Mouse (Mus musculus) T-cell, adult 2 months (primary cell): ENCODE measurements around the gene Sept1.

Source experiments
- DNase-seq: peaks from one replicate; pipeline ENCODE4 v3.0.0; 2022; ENCODE audit warnings: low spot score

Gene Sept1

DNA sequence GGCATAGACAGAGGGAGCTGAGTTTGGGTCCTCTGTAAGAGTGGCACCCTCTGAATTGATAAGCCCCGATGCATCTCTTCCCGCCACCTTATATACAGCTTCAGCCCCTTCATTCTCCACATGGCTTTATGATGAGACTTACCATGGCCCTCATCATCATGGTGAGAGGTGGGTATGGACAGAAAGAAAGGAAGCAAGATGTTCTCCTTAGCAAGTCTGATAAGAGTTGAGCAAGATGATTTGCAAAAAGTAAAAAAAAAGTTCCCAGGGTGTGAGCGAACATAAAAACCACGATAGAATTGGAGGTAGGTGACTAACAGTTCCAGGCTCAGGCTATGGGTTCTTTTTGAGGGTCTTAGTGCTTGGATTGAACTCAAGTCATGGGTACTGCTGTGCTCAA, 14.3 kb downstream of the Sept1 start:
- DNase-seq: no peak

DNA sequence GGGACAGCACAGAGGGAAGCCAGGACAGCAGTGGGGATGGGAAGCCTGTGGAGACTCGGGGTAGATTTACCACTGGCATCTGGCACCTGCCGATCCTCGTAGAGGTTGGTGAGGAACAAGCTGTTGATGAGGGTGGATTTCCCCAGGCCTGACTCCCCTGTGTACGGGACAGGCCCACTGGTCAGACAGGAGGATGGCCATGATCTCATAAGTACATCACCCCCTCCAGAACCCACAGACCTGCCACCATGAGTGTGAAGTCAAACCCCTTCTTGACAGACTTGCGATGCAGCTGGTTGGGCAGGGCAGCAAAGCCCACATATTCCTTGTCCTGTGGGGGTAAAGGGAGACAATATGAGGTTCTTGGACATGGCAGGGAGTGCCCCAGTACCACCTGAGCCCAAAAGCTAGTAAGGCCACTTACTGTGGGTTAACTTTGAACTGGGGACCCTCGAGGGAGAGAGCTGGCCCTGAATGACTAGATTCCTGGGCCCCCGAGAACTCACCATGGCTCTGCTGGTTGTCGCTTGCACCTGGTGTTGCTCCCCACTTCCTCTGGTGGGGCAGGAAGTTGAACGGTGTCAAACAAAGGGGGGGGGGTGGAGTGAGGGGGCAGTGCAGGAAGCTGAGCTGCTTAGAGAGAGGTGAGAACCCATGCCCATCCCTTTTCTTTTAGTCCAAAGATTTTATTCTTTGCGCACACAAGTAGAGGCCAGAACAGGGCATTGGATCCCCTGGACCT, 14.9 kb downstream of the Sept1 start:
- DNase-seq: peak; percentile 70

DNA sequence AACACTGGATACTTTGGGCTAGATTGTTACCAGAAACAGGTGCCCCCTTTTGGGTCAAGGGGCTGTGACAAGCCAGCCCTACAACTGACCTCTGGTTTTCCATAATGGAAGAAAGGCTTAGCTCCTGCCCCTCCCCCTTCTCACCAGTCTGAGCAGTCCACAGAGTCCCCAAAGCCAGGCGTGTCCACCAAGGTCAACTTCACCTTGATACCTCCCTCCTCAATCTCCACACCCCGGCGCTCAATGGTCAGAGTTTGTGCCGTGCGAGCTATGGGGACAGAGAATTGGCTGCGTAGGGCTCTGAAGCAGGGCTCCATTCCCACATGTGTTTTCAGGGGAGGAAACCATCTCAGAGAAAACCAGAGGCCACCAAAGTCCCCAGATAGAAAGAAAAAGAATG, 15.5 kb downstream of the Sept1 start:
- no peak for DNase-seq

DNA sequence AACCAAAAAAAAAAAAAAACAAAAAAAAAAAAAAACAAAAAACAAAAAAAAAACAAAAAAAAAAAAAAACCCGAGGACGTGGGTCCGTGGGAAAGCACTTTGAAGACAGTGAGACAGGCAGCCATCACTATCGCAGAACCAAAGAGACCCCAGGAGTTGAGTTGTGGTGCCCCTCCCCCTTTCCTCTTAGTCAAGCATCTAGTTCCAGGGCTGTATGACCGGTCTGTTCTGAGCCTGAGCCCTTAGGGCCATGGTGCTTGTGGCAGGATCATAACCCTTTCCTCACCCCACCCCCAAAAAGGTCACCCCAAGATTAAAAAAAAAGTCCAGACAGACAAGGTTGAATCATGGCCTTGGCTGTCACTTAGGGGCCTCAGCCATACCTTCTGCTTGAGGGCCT, 16.6 kb downstream of the Sept1 start:
- no peak for DNase-seq

DNA sequence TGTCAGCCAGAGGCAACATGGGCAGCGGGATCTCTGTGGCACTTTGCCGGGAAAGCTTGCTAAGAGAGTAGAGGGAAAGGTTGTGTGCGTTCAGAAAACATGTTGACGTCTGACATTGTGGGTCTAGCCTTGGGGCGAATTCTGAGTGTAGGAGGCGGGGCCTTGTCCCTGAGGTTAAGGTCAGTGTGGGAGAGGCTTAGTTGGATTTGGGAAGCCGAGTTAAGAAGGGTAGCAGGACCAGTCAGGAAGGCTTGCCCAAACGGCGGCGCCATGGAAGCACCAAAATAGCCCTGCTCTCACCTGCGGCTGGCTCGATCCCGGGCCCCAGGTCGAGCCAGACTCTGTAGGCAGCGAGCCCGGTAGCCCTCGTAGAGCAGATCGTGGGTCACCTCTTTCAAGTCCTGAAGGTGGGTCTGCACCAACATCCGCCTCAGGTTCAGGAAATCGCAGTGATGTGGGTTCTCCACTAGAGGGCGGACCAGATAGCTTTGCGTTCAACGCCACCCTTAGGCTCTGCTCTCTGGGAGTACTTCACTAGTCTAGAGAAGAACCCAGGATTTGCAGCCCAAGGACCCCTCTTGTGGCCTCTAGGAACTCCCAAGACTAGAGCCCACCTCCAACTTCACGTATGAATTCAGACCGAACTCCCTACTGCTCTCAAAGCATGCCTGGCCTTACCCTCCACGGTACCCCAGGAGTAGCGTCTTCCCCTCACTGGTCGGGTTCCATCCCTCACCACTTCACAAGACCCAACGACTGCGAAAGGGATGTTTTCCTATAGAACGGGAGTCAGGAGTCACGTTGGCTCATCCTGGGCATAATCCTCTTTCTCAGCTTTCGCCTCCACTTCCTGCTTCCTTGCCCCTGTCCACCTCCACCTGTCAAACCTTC, 17.7 kb downstream of the Sept1 start:
- DNase-seq: peak; percentile 79

DNA sequence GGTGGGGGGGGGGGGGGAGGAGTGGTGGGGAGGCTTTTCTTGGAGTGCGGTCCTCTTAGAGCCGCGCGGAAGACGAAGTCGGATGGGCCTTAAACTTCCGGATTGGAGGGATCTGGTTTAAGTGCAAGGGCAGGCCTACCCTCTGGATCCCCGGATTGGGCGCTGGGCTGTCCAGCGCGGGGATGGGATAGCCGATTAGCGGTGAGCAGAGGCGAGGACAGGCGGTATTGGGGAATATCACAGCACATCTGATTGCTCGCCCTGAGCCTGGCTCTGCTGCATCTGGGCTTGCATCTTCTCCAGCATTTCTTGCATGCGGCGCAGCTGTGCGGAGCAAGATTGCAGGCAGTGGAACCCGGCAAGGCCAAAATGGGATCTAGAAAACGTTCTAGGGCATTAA, 18.4 kb downstream of the Sept1 start:
- DNase-seq: no peak

DNA sequence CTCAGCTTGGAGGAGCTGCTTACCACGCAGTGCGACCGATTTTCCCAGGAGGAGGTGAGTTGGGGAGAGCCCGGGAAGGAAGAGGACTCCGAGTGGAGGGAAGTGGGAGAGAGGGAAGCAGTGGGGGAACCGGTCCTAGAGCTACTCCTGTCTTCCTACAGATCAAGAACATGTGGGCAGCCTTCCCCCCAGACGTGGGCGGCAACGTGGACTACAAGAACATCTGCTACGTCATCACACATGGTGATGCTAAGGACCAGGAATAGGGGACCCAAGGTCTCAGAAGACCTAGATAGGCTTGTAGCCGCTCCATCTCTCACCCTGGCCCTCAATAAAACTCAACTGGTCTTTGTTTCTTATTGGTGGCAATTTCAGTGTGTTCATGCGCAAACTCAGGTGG, 19.0 kb downstream of the Sept1 start:
- no peak for DNase-seq

DNA sequence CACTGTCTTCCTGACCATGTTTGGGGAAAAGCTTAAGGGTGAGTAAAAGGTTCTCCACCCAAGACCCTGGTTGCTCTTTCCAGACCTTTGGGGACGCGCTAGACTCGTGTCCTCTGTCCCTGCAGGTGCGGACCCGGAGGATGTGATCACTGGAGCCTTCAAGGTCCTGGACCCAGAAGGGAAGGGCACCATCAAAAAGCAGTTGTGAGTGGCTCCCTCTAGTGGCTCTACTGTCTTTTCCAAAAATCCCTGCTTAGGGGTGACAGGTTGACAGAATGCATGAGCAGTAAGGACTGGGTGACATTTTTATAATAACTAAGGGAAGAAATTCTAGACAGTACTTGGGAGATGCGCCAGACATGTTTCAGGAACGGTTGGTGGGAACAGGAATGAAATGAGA, 19.4 kb downstream of the Sept1 start:
- peak; percentile 34 for DNase-seq

DNA sequence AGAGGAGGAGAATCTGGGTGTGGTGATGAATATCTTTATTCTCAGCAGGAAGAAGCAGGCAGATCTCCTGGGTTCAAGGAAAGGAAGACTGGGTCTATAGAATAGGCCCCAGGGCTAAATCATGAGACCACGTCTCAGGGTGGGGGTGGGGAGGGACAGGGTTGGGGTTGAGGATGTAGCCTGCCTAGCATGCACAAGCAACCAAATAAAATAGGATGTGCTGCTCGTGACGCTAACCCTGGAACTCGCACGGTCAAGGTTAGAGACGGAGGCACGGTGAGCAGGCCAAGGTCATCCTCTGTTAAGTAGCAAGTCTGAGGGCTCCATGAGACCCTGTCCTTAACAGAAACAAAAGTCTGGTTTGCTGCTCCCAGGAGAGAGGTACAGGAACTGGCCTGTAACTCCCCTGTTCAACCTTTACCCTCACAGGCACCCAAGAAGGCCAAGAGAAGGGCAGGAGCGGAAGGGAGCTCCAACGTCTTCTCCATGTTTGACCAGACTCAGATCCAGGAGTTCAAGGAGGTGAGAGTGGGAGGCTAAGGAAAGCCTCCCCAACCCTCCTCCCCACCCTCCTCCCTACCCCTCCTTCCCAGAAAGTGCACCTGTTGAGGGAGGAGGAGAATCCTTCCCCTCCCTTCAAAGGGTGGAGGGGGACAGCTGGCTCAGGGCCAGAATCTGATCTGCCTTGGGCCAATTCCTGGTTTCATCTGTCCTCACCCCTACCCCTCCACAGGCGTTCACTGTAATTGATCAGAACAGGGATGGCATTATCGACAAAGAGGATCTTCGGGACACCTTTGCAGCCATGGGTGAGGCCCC, 20.3 kb downstream of the Sept1 start:
- DNase-seq: no peak

DNA sequence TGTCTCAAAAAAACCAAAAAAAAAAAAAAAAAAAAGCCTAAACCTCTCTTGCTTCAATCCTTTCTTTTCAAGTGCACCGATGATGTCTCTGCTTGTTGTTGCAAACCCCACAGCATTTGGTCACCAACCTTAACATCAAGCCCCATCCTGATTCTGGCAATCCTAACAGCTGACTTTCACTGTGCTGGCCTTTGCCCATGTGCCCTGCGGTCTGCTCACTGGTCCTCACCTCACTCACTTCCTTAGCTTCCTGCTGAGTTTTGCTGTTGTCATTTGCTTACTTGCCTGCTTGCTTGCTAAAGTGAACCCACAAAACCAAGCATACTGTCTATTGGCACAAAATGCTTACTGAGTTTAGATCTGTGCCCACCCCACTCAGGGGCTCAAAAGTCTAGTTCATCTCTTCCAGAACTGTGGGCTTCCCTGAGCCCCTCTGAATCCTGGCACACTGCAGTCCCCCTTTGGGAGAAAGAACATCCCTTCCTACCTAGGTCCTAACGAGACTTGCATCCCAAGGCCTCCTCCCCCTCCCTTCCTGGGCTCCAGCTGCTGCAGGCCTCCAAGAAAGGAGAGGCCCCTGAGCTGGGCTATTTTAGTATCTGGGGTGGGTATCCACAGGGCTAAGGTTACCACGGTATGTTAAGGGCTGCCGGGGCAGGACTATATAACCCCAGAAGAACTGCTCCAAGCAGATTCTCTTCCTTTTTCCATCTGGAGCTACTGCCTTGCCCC, 21.8 kb downstream of the Sept1 start:
- peak; percentile 62 for DNase-seq

DNA sequence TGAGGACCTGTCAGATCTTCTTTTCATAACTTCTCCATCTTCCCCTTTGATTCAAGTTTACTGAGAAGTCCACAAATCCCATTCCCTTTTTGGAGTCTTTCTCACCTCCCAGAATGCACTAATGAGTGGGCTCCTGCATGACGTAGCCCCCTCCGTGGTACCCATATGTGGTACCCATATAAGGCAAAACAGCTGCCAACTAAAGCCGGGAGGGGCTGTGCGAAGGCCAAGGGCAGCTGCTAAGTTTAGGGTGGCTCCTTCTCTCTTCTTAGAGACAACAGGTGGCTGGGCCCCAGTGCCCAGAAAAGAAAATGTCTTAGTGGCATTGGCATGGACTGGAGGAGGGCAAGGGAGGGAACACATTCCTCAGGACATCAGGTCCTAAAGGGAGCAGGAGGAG, 22.7 kb downstream of the Sept1 start:
- no peak for DNase-seq

DNA sequence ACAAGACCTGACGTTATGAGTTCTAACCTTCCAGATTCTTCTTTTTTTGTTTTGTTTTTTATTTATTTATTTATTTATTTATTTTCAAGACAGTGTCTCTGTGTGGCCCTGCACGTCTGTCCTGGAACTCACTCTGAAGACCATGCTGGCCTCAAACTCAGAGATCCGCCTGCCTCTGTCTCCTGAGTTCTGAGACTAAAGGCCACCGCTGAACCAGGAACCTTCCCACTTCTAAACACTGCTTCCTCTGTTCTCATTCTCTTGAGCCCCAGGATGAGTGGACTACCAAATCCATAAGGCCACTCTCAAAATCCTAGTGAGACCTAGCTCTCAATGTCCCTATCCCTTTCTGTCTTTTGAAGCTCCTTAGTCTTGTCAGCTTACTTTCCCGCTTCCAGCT, 23.1 kb downstream of the Sept1 start:
- DNase-seq: no peak

DNA sequence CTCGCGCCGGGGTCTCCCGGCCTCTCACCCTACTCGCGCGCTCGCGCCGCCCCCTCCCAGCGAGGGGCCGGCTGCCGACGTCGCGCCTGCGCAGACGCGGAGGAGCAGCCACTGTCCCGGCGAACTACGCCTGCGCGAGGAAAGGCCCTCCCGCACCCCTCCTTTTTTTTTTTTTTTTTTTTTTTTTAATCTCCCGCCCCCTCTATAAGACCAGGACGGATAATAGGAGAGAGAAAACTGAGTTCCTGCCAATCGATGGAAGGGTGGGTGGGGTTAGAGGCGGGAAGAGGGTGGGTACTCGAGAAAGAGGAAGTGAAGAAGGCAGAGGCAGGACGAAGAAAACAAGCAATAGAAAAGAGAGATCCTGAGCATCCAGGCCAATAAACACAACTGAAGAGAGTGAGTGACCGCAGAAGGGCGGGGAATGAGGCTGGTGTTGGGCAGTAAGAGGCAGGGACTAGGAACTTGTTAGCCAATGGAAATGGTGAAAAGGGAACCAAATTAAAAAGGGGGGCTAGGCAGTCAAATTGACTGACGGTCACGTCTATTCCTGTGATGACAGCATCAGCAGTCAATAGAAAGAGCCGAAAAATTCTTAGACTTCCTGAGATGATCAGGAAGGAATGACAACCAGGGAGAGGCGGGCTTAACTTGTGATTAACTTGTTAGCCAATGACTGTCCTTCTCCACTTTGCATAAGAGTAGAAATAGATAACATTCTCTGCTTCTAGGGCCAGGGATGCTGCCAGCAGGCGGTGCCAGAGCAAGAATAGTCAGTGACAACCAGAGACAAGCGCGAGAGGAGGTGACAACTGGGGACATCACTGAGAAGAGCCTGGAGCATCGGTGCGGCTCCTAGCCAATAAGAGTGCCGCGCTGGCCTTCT, 24.1 kb downstream of the Sept1 start, which contains the start of gene Mylpf:
Gene Mylpf (plus strand): TSS at position 338 of the 886 bp plus-strand sequence.
- peak; percentile 97 for DNase-seq

DNA sequence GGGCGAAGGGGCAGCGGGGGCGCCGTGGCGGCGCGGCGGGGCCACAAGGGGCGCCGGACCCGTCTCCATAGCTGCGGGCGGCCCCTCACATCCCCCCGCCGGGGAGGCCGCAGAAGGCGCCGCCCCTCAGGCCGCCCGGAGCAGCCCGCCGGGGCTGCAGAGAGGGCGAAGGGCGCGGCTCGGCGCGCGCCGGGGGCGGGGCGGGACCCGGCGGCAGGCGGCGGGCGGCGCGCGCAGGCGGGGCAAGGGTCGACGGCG, 24.7 kb downstream of the Sept1 start, which contains the start of gene Tbc1d10b:
Gene Tbc1d10b (minus strand): TSS at position 174 of the 258 bp plus-strand sequence.
- DNase-seq: no peak

DNA sequence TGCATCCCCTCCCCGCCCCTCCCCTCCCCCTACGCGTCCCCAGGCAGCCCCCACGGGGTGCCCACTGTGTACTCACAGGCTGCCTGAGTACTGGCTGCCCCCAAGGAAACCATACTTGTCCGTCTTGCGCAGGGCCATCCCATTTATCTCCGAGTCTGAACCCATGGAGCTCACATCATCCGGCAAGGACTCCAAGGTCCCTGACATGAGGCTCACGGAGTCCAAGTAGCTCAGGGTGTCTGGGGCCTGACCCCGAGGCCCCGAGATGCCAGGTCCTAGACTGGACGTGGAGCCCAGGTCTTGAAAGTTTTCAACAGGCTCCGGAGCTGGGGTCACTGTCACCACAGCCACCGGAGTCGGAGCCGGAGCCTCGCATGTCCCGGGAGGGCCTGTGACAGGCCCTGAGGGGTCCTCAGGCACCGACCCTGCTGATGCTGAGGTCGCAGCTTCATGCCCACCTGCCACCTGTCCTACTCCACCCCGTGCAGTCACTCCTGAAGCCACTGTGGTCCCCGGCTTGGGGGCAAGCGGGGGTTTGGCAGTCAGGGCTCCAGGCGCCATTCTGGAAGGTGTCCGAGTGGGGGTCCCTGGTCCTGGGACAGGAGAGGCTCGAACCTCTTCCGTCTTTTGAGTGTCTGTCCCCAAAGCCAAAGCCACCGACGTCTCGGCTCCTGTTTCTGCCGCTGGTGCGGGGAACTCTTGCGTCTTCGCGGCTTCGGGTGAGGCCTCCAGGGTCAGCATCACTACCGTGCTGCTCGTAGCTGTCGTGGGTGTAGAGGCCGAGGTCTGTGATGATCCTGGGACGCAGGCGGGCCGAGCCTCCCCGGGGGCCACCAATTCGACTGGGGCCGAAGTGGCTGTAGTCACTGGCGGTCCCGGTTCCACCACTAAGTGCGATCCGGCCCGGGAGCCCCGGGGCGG, 25.3 kb downstream of the Sept1 start:
- no peak for DNase-seq

DNA sequence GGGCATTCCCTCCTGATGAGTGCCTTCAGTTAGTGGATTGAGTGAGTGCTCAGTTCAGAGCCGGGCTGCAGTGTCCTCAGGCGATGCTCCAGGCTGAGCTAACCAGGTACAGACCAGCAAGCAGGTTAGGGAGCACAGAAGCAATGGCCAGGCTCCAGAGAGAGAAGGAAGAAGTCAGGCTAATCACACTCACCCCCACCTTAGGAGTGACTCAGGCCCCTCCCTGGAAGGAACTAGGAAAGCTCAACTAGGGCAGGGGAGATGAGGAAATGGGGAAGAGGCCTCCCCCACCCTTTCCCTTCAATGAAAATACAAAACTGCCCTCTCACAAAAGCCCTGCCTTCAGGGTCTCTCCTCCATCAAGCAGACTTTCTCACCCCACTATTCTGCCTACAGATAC, 26.3 kb downstream of the Sept1 start:
- DNase-seq: no peak

DNA sequence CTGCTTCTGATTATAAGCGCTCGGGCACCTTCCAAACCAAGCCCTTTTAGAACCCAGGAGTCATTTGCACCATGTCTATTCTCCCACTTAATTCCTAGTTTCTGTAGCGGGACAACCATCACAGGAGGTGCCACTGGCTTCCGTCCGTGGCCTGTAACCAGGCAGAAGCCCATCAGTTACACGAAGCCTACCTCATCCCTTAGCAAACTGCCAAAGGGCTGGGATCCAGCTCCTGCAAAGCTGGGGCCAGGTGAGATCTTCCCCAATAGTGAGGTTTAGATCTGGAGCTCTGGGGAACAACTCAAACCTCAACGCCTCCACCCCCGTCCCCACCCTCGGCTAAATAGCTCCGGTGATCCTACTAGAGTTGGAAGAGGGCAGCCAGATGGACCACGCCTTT, 36.4 kb downstream of the Sept1 start:
- DNase-seq: no peak

DNA sequence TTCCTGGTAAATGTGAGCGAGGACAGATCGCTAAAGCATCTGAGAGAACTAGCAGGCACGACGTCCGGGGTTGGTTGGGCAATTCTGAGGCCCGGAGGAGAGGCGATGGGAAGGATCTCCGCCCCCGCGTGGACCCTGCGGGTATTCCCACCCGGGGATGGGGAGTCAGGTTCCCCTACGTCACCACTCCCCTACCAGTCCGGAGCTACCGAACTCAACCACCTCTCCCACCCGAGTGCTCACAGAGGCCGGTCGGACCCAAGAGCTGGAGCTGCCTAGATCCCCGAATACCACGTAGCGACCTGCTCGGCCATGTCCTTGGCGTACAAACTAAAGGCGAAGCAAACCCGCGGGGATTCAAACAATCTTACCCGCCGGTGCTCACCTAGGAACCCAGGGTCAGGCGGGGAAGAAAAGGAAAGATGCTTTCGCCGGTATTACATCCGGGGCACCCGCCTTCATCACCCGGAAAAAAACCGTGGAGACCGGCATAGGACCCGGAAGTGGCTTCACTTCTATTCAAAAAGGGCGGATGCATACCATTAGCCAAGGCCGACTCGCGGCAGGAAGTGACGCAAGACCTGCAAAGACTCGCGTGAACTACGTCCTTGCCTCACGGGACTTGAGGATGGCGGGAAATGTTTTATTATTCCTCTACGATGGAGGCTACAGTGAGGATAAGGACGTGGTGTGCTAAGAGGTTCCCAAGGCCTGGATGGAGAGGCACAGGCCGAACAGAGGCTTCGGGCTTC, 37.2 kb downstream of the Sept1 start, which contains the start of gene Cd2bp2:
Gene Cd2bp2 (minus strand): TSS at position 507 of the 752 bp plus-strand sequence.
- peak; percentile 97 for DNase-seq

DNA sequence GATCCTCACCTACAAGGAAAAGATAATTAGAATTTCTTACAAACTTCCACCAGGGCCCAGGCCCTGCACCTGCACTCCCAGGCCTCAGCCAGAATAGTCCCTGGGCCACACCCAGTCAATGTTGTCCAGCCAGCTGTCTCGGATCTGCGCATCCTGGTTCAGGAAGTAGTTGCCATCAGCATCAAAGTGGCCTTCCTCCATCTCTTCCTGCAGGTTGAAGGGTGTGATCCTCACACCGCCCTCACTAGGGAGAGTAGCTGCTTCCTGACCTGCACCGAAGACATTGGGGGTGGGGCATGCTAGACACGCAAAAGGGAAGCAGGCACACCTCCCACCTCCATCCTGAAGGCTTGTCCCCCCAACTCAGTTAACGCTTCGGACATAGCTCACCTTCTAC, 38.3 kb downstream of the Sept1 start:
- no peak for DNase-seq
